Mouse (Mus musculus) erythroid progenitor cell, adult 5-6 weeks (primary cell): ENCODE measurements around the gene Nt5c2. TPM values are rescaled to one million over a fixed set of nuclear protein-coding genes. Genes with fewer than 3 reads are reported as not detected.
"Not testable (repeated sequence)": the region's sequence is repeated elsewhere in the genome, so short reads cannot be mapped to it uniquely, and the experiment has no call there.

Experiments used
- ATAC-seq: replicated peaks from 2 replicates; pipeline ENCODE4 v1.8.0; 2016; ENCODE audit warnings: moderate number of reproducible peaks, mild to moderate bottlenecking, moderate TSS enrichment, inconsistent platforms; ENCODE audit not compliant: poor library complexity, low FRiP score, severe bottlenecking
- total RNA-seq, 2 experiments: library from RNA; stranded (forward) in 1 of 2; stranded (reverse) in 1 of 2; fragments of 150-400 nt in 1 of 2; fragments of 186-747, 209-891 nt in 1 of 2; gene quantifications; 2 replicates each; pipeline versions ENCODE4 v1.2.3 to v1.2.4; 2015 to 2017; ENCODE audit warnings: low replicate concordance in 2 of 2

Nt5c2 gene
- total RNA-seq, 2 experiments from 2014 or later: 26.4 to 47.9 TPM

- ATAC-seq: no peak
Observed at GRCm38 (mm10) chr19:46990153-46990518, 24.8 kb downstream of the Nt5c2 start.

- ATAC-seq: no peak
Observed at GRCm38 (mm10) chr19:46989479-46990152, 25.3 kb downstream of the Nt5c2 start.

GRCm38 (mm10) chr19:46988231-46989087 lies 26.5 kb downstream of the Nt5c2 start:
- ATAC-seq: peak; percentile 55

GRCm38 (mm10) chr19:46987646-46988045 lies 27.3 kb downstream of the Nt5c2 start:
- peak; percentile 21; the same call in 1 of the 2 replicates for ATAC-seq

- ATAC-seq: peak; percentile 38; the same call in 1 of the 2 replicates
Observed at GRCm38 (mm10) chr19:46984726-46985622, 30.0 kb downstream of the Nt5c2 start.

GRCm38 (mm10) chr19:46983966-46984380 lies 31.0 kb downstream of the Nt5c2 start:
- ATAC-seq: peak; percentile 73

GRCm38 (mm10) chr19:46983352-46983965 lies 31.5 kb downstream of the Nt5c2 start:
- peak; percentile 45 for ATAC-seq

- no peak for ATAC-seq
Observed at GRCm38 (mm10) chr19:46981462-46981861, 33.5 kb downstream of the Nt5c2 start.

GRCm38 (mm10) chr19:46979781-46980105 lies 35.2 kb downstream of the Nt5c2 start:
- ATAC-seq: no peak

- ATAC-seq: 0 out of 2 replicates have a peak, but pooled peaks have one; percentile 26
Observed at GRCm38 (mm10) chr19:46978920-46979780, 35.8 kb downstream of the Nt5c2 start.

GRCm38 (mm10) chr19:46978069-46978468 lies 36.9 kb downstream of the Nt5c2 start:
- not testable (repeated sequence) for ATAC-seq

GRCm38 (mm10) chr19:46977460-46977859 lies 37.5 kb downstream of the Nt5c2 start:
- no peak for ATAC-seq

GRCm38 (mm10) chr19:46976743-46977142 lies 38.2 kb downstream of the Nt5c2 start:
- no peak for ATAC-seq

- no peak for ATAC-seq
Observed at GRCm38 (mm10) chr19:46975997-46976396, 39.0 kb downstream of the Nt5c2 start.

GRCm38 (mm10) chr19:46975565-46975964 lies 39.4 kb downstream of the Nt5c2 start:
- no peak for ATAC-seq

GRCm38 (mm10) chr19:46972159-46972558 lies 42.8 kb downstream of the Nt5c2 start:
- ATAC-seq: no peak

- no peak for ATAC-seq
Observed at GRCm38 (mm10) chr19:46971712-46972111, 43.2 kb downstream of the Nt5c2 start.

GRCm38 (mm10) chr19:46971051-46971689 lies 43.8 kb downstream of the Nt5c2 start:
- no peak for ATAC-seq
